ENCODE assay signal across 8 mouse cellular contexts in the genomic region with DNA sequence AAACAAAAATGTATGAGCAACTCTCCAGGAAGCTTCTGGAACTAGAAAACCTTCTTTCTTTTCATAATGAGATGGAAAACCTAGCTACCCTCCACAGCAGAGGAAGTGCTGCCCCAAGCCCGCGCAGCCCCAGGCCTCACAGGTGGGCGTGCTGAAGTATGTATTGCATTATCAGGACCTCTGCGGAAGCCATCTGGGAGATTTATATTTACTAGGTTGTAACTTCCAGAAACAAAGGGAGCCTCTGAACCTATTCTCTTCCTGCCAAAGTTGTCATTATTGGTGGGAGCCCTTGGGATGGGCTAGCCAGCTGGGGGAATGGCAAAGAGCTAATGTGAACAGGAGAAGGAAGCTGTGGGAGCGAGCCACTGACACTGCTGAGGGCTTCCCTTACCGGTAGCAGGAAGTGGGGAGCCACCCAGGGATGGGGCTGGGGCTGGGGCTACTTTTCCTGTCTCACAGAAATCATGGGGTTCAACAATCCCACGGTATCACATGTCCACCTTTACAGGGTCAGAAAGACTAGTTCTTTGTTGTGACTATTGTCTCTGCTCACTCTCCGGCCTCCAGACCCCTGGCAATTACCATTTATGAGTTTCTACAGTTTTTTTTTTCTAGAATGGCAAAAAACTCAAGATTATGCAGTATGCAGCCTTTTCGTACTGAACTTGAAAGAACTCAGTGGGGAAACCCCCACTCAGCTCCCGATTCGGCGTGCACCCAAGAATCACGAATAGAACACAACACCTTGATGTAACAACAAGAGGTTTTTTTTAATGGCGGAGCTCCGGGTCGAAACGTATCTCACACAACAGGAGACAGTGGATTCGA. TPM values are rescaled to one million over a fixed set of nuclear protein-coding genes. Genes with fewer than 3 reads are reported as not detected.
DNase-seq lines count a peak whose midpoint lies in the region; ATAC-seq and TF ChIP-seq lines count a peak whose summit lies in the region.

No protein-coding gene starts in this region.

- H3K4me3 ChIP-seq in liver, embryonic 15.5 days (replicated peaks) = no peak overlapping the region
- no peak overlapping the region for H3K4me3 ChIP-seq in liver, postnatal 0 days (ENCODE audit: low read depth, low read length)
- no peak overlapping the region for H3K4me3 ChIP-seq in thymus, adult 2 months (ENCODE audit: control insufficient read depth, insufficient read depth, low read length)

- no peak for ATAC-seq in liver, embryonic 15.5 days (ENCODE audit: insufficient read depth)
- no peak for ATAC-seq in liver, postnatal 0 days
- peak; percentile 50 for ATAC-seq in common myeloid progenitor, adult 5-6 weeks (replicated peaks; ENCODE audit: low read depth, poor library complexity, severe bottlenecking)
- peak; percentile 41 to 52 for ATAC-seq in hematopoietic stem cell, adult 5-6 weeks (replicated peaks in 1 of 2; ENCODE audit: insufficient read depth in 1 of 2, low FRiP score in 2 of 2, low TSS enrichment in 1 of 2, low read depth in 1 of 2, poor library complexity in 2 of 2, severe bottlenecking in 2 of 2)

- peaks cover 73% of the 10 kb centered on the region for H3K4me1 ChIP-seq in liver, embryonic 15.5 days (replicated peaks)
- H3K4me1 ChIP-seq in liver, postnatal 0 days (ENCODE audit: insufficient read depth) = peaks cover 40% of the 10 kb centered on the region
- H3K4me1 ChIP-seq in thymus, adult 2 months (replicated peaks; ENCODE audit: control insufficient read depth, insufficient read depth, low read length) = peaks cover 16% of the 10 kb centered on the region

- H3K9ac ChIP-seq in liver, embryonic 15.5 days = no peak overlapping the region
- H3K9ac ChIP-seq in liver, postnatal 0 days (replicated peaks) = no peak overlapping the region

- TF ChIP-seq EP300 in liver, postnatal 0 days (IDR thresholded peaks at IDR 0.05; ENCODE audit: low read depth) = no peak

- no peaks in the 10 kb centered on the region for H3K9me3 ChIP-seq in liver, embryonic 15.5 days (replicated peaks)
- no peaks in the 10 kb centered on the region for H3K9me3 ChIP-seq in liver, postnatal 0 days (ENCODE audit: low read length)

- DNase-seq in liver, postnatal 0 days = no peak
- DNase-seq in thymus, adult 2 months = peak; percentile 46
- DNase-seq in urinary bladder, postnatal 14 days (ENCODE audit: low spot score) = no peak
- no peak for DNase-seq in right cerebral cortex, postnatal 10 days (ENCODE audit: low spot score in 2 of 2)
- DNase-seq in spleen, adult 12 weeks (ENCODE audit: low spot score) = no peak

- H3K36me3 ChIP-seq in liver, embryonic 15.5 days (replicated peaks) = no peaks in the 10 kb centered on the region
- H3K36me3 ChIP-seq in liver, postnatal 0 days (replicated peaks; ENCODE audit: insufficient read depth, low read length) = no peaks in the 10 kb centered on the region
- H3K36me3 ChIP-seq in thymus, adult 2 months (ENCODE audit: control insufficient read depth, insufficient read depth, low read length) = no peaks in the 10 kb centered on the region

- no peak overlapping the region; the same call in 1 of the 2 replicates for H3K4me2 ChIP-seq in liver, embryonic 15.5 days
- H3K4me2 ChIP-seq in liver, postnatal 0 days (ENCODE audit: low read depth, low read length) = no peak overlapping the region

- H3K27me3 ChIP-seq in liver, embryonic 15.5 days = peaks cover 26% of the 10 kb centered on the region
- H3K27me3 ChIP-seq in liver, postnatal 0 days (ENCODE audit: insufficient read depth, low read length) = no peaks in the 10 kb centered on the region
- no peaks in the 10 kb centered on the region for H3K27me3 ChIP-seq in thymus, adult 2 months (ENCODE audit: control insufficient read depth, insufficient read depth, low read length)

- 50% methylated on average over 18 of the region's 18 CpGs for WGBS in liver, embryonic 15.5 days (ENCODE audit: insufficient replicate concordance)
- 58% methylated on average over 18 of the region's 18 CpGs for WGBS in liver, postnatal 0 days (ENCODE audit: insufficient replicate concordance)
- WGBS in thymus, adult 2 months = 33% methylated on average over 18 of the region's 18 CpGs

- TF ChIP-seq POLR2A in thymus, adult 2 months (IDR thresholded peaks at IDR 0.05; ENCODE audit: control insufficient read depth, extremely low read depth, insufficient read depth, low read length, poor library complexity) = no peak

- H3K27ac ChIP-seq in liver, embryonic 15.5 days (replicated peaks) = 0 out of 2 replicates have a peak overlapping the region, but pooled peaks have one; percentile 29
- H3K27ac ChIP-seq in liver, postnatal 0 days (ENCODE audit: low read depth) = no peak overlapping the region
- H3K27ac ChIP-seq in thymus, adult 2 months (ENCODE audit: control insufficient read depth, insufficient read depth, low read length) = no peak overlapping the region; the same call in 1 of the 2 replicates

- no peak for TF ChIP-seq CTCF in liver, postnatal 0 days (IDR thresholded peaks at IDR 0.05; ENCODE audit: low read depth)
- TF ChIP-seq CTCF in thymus, adult 2 months (IDR thresholded peaks at IDR 0.05; ENCODE audit: borderline replicate concordance, control insufficient read depth, extremely low read depth, insufficient read depth, low read length, poor library complexity) = no peak

RNA-seq across cellular contexts. Expression of a gene that starts 44.2 kb away (rescaled TPM):
- 4.5 and 4.9 TPM in 2 replicates for polyA plus RNA-seq in liver, embryonic 15.5 days (2015; fragmentation: Nextera tagmentation; extraction: Ambion mirVana)
- 2.7 and 3.1 TPM in 2 replicates for polyA plus RNA-seq in liver, postnatal 0 days (2015; fragmentation: Nextera tagmentation; extraction: Ambion mirVana)
- total RNA-seq in common myeloid progenitor, adult 5-6 weeks (2017) = 68.5 and 75.3 TPM in 2 replicates
- total RNA-seq in hematopoietic stem cell, adult 5-6 weeks (2017) = 91.4 and 133 TPM in 2 replicates
- 50.2 and 52.5 TPM in 2 replicates for polyA plus RNA-seq in thymus, adult 2 months (2012; rRNA removed)

Comparison
In these comparisons a context has a peak if more than half of its experiments do, and no peak if none do; other contexts are left out.
1. ATAC-seq: peak in common myeloid progenitor, adult 5-6 weeks (single experiment) and hematopoietic stem cell, adult 5-6 weeks (2 of 2); none in liver, embryonic 15.5 days (single experiment) and liver, postnatal 0 days (single experiment).